Mouse (Mus musculus) heart, postnatal 0 days (tissue): ENCODE results near the gene Capn1.

ENCODE experiments used
- CTCF ChIP-seq: IDR thresholded peaks from 2 replicates; pipeline ENCODE4 v1.5.1; 2016; ENCODE audit warnings: antibody characterized with exemption, control low read depth, low read depth
- EP300 ChIP-seq: IDR thresholded peaks from 2 replicates; pipeline ENCODE4 v1.6.1; 2016; ENCODE audit warnings: antibody characterized with exemption, low read depth

GRCm38 (mm10) chr19:6028991-6029390, 13.3 kb upstream of the Capn1 start:
- TF ChIP-seq EP300 (no peak), CTCF (no peak)
